Mouse (Mus musculus) cortical plate, adult 2 months (tissue): ENCODE measurements at regions not wholly inside any gene's neighbourhood (a gene's known extent, or its start where the extent isn't known, plus 50 kb on each side); places are given as distances from the start of the nearest gene placed in this dataset.

Experiments
- CTCF ChIP-seq: fragments of 200-500 bp; IDR thresholded peaks from 2 replicates; pipeline ENCODE4 v1.5.1; 2011; ENCODE audit warnings: mild to moderate bottlenecking, control low read depth, low read length; ENCODE audit not compliant: insufficient read depth; ENCODE audit errors: extremely low read depth
- POLR2A ChIP-seq: fragments of 200-500 bp; IDR thresholded peaks from 2 replicates; pipeline ENCODE4 v1.6.1; 2011; ENCODE audit warnings: mild to moderate bottlenecking, low read length, control low read depth; ENCODE audit not compliant: insufficient read depth; ENCODE audit errors: extremely low read depth

DNA sequence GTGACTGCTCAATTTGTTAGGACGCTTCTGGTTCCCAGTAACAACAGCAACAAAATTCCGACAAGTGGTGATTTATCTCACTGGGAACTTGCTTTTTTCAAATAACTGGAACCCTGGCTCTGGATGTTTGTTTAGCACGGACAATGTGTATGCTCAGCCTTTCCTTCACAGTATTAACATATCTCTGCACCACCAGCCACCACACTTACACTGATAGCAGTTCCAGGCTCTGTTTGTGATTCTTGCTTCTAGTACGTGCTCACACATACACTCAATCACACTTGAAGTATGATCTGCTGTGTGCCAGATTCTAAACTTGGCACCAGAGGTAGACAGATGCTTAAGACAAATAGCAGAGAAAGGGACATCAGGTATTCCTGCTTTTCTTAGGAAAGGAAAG, 71.0 kb downstream of the Cdca7 start:
- TF ChIP-seq CTCF (no peak), POLR2A (no peak)
